ENCODE assay signal across 1 mouse cellular context in the genomic region with DNA sequence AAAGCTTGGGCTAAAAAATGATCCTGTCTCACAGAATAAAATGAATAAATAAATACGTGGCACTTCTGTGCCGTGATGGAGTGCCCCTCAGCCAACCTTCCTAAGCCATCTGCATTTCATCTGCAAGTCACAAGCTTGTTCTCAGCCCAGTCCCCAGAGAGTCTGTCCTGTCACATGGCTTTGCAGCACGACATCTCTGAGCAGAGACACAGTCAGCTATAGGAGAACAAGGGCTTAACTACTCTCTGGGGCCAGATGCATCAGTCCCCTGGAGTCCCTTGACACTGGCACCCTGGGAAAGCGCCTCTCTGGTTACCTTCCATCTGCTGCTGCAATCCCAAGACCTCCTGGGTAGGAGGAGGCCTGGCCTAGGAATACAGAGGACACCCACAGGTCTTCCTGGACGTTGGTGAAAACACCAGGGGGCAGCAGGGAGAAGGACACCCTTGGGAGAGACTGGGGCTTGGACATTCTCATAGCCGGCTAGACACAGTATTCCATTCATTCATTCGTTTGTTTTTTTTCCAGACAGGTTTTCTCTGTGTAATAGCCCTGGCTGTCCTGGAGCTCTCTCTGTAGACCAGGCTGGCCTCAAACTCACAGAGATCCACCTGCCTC.
TF ChIP-seq lines count a peak whose summit lies in the region.

No protein-coding gene starts in this region.

TF ChIP-seq in CH12.LX, 34 proteins besides CTCF, POLR2A, EP300 and RAD21 (continued from another document):
- TF ChIP-seq JUN (IDR thresholded peaks at IDR 0.05; ENCODE audit: insufficient read depth, low read depth, low read length) (no peak), ZKSCAN1 (IDR thresholded peaks at IDR 0.05; ENCODE audit: borderline replicate concordance, low read depth, low read length) (no peak), KAT2A (IDR thresholded peaks at IDR 0.05; ENCODE audit: insufficient replicate concordance, low read length) (no peak), IRF4 (IDR thresholded peaks at IDR 0.05; ENCODE audit: low read depth, low read length) (0 out of 2 replicates have a peak, but pooled peaks have one; percentile 18), MAX (IDR thresholded peaks at IDR 0.05; ENCODE audit: low read length) (peak; percentile 84), SMC3 (IDR thresholded peaks at IDR 0.05; ENCODE audit: low read depth, low read length) (peak; percentile 56), PAX5 (IDR thresholded peaks at IDR 0.05; ENCODE audit: low read length) (no peak), CHD2 (IDR thresholded peaks at IDR 0.05; ENCODE audit: low read length) (no peak), MXI1 (IDR thresholded peaks at IDR 0.05; ENCODE audit: low read depth, low read length) (no peak; the same call in 1 of the 2 replicates), MEF2A (IDR thresholded peaks at IDR 0.05; ENCODE audit: borderline replicate concordance, low read depth, low read length) (no peak), SIN3A (IDR thresholded peaks at IDR 0.05; ENCODE audit: low read length) (0 out of 2 replicates have a peak, but pooled peaks have one; percentile 39)
